Mouse (Mus musculus): ENCODE results near the gene Gata1. TPM values are rescaled to one million over a fixed set of nuclear protein-coding genes. Genes with fewer than 3 reads are reported as not detected.
A peak's percentile ranks its signal among the peaks of the same experiment; 100 is the strongest.
"Not testable (repeated sequence)": the region's sequence is repeated elsewhere in the genome, so short reads cannot be mapped to it uniquely, and the experiment has no call there.

Gene Gata1
- polyA plus RNA-seq, 3 experiments from 2014 or later, result 25.6 to 27.7 TPM; not detected in 1

GRCm38 (mm10) chrX:7963829-7964626, 13.8 kb downstream of the Gata1 start:
- ATAC-seq, result peak; percentile 70

- ATAC-seq, result no peak
Observed at GRCm38 (mm10) chrX:7958868-7959267, 19.0 kb downstream of the Gata1 start.

- ATAC-seq, result no peak
Observed at GRCm38 (mm10) chrX:7950091-7950490, 27.8 kb downstream of the Gata1 start.

GRCm38 (mm10) chrX:7947900-7948492, 29.9 kb downstream of the Gata1 start:
- ATAC-seq, result peak; percentile 94

- ATAC-seq, result peak; percentile 20
Observed at GRCm38 (mm10) chrX:7947108-7947899, 30.6 kb downstream of the Gata1 start, which contains the start of gene Hdac6. Hdac6 (minus strand) TSS chrX:7947889.

GRCm38 (mm10) chrX:7945618-7946017, 32.3 kb downstream of the Gata1 start:
- no peak for ATAC-seq

GRCm38 (mm10) chrX:7937667-7938066, 40.2 kb downstream of the Gata1 start:
- no peak for ATAC-seq

- no peak for ATAC-seq
Observed at GRCm38 (mm10) chrX:7936874-7937273, 41.0 kb downstream of the Gata1 start.

GRCm38 (mm10) chrX:7928270-7928790, 49.5 kb downstream of the Gata1 start, which contains the start of gene Eras:
Eras (minus strand) TSS chrX:7928607.
- ATAC-seq, result no peak

GRCm38 (mm10) chrX:7927116-7927515, 50.8 kb downstream of the Gata1 start:
- ATAC-seq, result no peak

GRCm38 (mm10) chrX:7926266-7926665, 51.6 kb downstream of the Gata1 start:
- ATAC-seq, result no peak

GRCm38 (mm10) chrX:7922032-7922431, 55.8 kb downstream of the Gata1 start:
- no peak for ATAC-seq

- no peak for ATAC-seq
Observed at GRCm38 (mm10) chrX:7919601-7920383, 58.1 kb downstream of the Gata1 start, which contains the start of gene Pcsk1n. Pcsk1n (plus strand) TSS chrX:7919822.

GRCm38 (mm10) chrX:7917960-7918359, 59.9 kb downstream of the Gata1 start:
- not testable (repeated sequence) for ATAC-seq

- not testable (repeated sequence) for ATAC-seq
Observed at GRCm38 (mm10) chrX:7915669-7916068, 62.2 kb downstream of the Gata1 start.

- ATAC-seq, result no peak
Observed at GRCm38 (mm10) chrX:7910473-7910872, 67.4 kb downstream of the Gata1 start.

Other genes starting within 250 kb of the Gata1 start
- gene Praf2, start 249.6 kb downstream of the Gata1 start, polyA plus RNA-seq (2017; shearing (Covaris generic)), result 10 to 100 TPM; 33.2 to 42.0 (median 41.3) TPM
- under 1 TPM in 1 of 3 experiments, not detected in 2; 0.59 TPM for gene Ccdc120, start 227.2 kb downstream of the Gata1 start, polyA plus RNA-seq (2017; shearing (Covaris generic))
- gene Tfe3, start 215.5 kb downstream of the Gata1 start, polyA plus RNA-seq (2017; shearing (Covaris generic)), result 10 to 100 TPM; 12.6 to 15.0 (median 12.9) TPM
- gene Gripap1, start 188.3 kb downstream of the Gata1 start, polyA plus RNA-seq (2017; shearing (Covaris generic)), result 10 to 100 TPM; 46.3 to 91.0 (median 68.7) TPM
- gene Kcnd1, start 155.8 kb downstream of the Gata1 start, polyA plus RNA-seq (2017; shearing (Covaris generic)), result 1 to 10 TPM in 1 of 3 experiments, under 1 TPM in 2; 0.43 to 1.1 (median 0.50) TPM
- gene Otud5, start 136.7 kb downstream of the Gata1 start, polyA plus RNA-seq (2017; shearing (Covaris generic)), result 10 to 100 TPM; 18.2 to 34.2 (median 24.7) TPM
- gene Pim2, start 99.8 kb downstream of the Gata1 start, polyA plus RNA-seq (2017; shearing (Covaris generic)), result 10 to 100 TPM; 29.8 to 42.0 (median 39.9) TPM
- 10 to 100 TPM; 18.6 to 23.6 (median 18.7) TPM for gene Slc35a2, start 94.0 kb downstream of the Gata1 start, polyA plus RNA-seq (2017; shearing (Covaris generic))
- 100 to 1,000 TPM in 1 of 3 experiments, 10 to 100 TPM in 2; 91.7 to 116 (median 99.0) TPM for gene Pqbp1, start 78.8 kb downstream of the Gata1 start, polyA plus RNA-seq (2017; shearing (Covaris generic))
- gene Timm17b, start 78.7 kb downstream of the Gata1 start, polyA plus RNA-seq (2017; shearing (Covaris generic)), result 100 to 1,000 TPM; 116 to 127 (median 123) TPM
- not detected for gene Gm10491, start 70.2 kb downstream of the Gata1 start, polyA plus RNA-seq (2017; shearing (Covaris generic))
- not detected for gene Gm10490, start 68.5 kb downstream of the Gata1 start, polyA plus RNA-seq (2017; shearing (Covaris generic))
- gene Pcsk1n, start 58.2 kb downstream of the Gata1 start, polyA plus RNA-seq (2017; shearing (Covaris generic)), result not detected
- not detected for gene Eras, start 49.5 kb downstream of the Gata1 start, polyA plus RNA-seq (2017; shearing (Covaris generic))
- 10 to 100 TPM in 1 of 3 experiments, 1 to 10 TPM in 2; 6.2 to 12.7 (median 9.4) TPM for gene Hdac6, start 30.2 kb downstream of the Gata1 start, polyA plus RNA-seq (2017; shearing (Covaris generic))
- gene Glod5, start 40.4 kb upstream of the Gata1 start, polyA plus RNA-seq (2017; shearing (Covaris generic)), result not detected
- gene Suv39h1, start 96.7 kb upstream of the Gata1 start, polyA plus RNA-seq (2017; shearing (Covaris generic)), result 10 to 100 TPM; 14.7 to 26.1 (median 20.7) TPM
- 10 to 100 TPM; 18.3 to 24.3 (median 22.3) TPM for gene Was, start 112.4 kb upstream of the Gata1 start, polyA plus RNA-seq (2017; shearing (Covaris generic))
- 10 to 100 TPM; 13.8 to 20.4 (median 19.5) TPM for gene Wdr13, start 154.8 kb upstream of the Gata1 start, polyA plus RNA-seq (2017; shearing (Covaris generic))
- gene Rbm3, start 167.8 kb upstream of the Gata1 start, polyA plus RNA-seq (2017; shearing (Covaris generic)), result 100 to 1,000 TPM; 601 to 807 (median 769) TPM
- gene Tbc1d25, start 198.1 kb upstream of the Gata1 start, polyA plus RNA-seq (2017; shearing (Covaris generic)), result 1 to 10 TPM; 2.5 to 4.1 (median 3.7) TPM
- gene Ebp, start 215.4 kb upstream of the Gata1 start, polyA plus RNA-seq (2017; shearing (Covaris generic)), result 100 to 1,000 TPM; 128 to 201 (median 145) TPM
- under 1 TPM in 2 of 3 experiments, not detected in 1; 0.36 to 0.69 TPM for gene Porcn, start 228.5 kb upstream of the Gata1 start, polyA plus RNA-seq (2017; shearing (Covaris generic))